Mouse (Mus musculus): ENCODE data around the gene Gm49345. TPM values are rescaled to one million over a fixed set of nuclear protein-coding genes. Genes with fewer than 3 reads are reported as not detected.
A peak's percentile ranks its signal among the peaks of the same experiment; 100 is the strongest.
"Not testable (repeated sequence)": the region's sequence is repeated elsewhere in the genome, so short reads cannot be mapped to it uniquely, and the experiment has no call there.

Gm49345 gene
- polyA plus RNA-seq (2014; fragmentation: Nextera tagmentation; extraction: Ambion mirVana): 0.20 TPM in 1 of 2 replicates, not detected in the other

DNA sequence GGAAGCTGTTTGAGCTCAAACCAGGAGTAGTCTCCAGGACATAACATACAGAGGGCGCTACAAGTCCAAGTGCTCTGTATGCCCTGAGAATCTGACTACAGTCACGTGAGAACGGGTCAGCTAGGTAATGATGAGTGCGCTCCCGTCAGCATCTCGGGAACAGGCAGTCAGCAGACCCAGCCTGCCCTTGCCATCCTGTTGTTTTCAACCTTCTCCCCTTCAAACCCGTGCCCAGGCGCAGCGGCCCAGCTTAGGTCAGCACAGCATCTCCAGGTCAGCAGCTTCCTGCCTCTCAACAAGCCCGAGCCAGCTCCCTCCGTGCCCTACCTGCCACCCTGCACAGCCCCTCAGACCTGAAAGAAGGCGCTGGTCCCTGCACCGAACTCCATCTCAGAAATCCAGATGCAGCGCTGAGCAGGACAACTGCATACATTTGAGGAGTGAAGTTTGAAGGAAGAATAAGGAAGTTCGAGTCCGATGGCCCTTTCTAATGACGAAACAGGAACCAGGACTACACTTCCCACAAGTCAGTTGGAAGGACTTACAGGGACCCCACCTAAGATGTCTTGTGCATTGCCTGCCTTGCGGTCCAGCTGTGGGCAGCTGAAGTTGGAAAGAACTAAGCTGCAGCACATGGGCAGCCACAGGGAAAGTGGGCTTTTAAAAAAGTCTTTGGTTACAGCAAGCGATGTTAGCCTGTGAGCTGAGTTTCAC lies at the start of gene Gm49345, which contains the start of gene Zfp729a:
Gm49345 (minus strand) TSS at position 476 of the 714 bp plus-strand sequence.
Zfp729a (minus strand) TSS at position 498 of the 714 bp plus-strand sequence.
- no peaks in the 10 kb centered on the region for H3K27me3 ChIP-seq (ENCODE audit: control insufficient read depth, insufficient read depth, low read length)
- peak within 1 kb of the TSS; percentile 79 for H3K9ac ChIP-seq (ENCODE audit: low read length)
- WGBS: under 1% methylated on average over 19 of the region's 19 CpGs
- peak within 1 kb of the TSS; percentile 60 to 63; a peak in 3 of 4 replicates for H3K27ac ChIP-seq (replicated peaks in 1 of 2; ENCODE audit: control insufficient read depth in 1 of 2, insufficient read depth in 1 of 2, low read depth in 2 of 2, low read length in 2 of 2)
- no peaks in the 10 kb centered on the region for H3K9me3 ChIP-seq (ENCODE audit: control insufficient read depth, low read length)
- H3K4me2 ChIP-seq (ENCODE audit: low read length): peak within 1 kb of the TSS; percentile 67
- no peaks in the 10 kb centered on the region for H3K4me1 ChIP-seq (ENCODE audit: control insufficient read depth in 2 of 2, insufficient read depth in 2 of 2, low read length in 2 of 2)
- H3K36me3 ChIP-seq (ENCODE audit: control insufficient read depth, insufficient read depth, low read length): no peaks in the 10 kb centered on the region
- peak; percentile 94 for ATAC-seq (ENCODE audit: insufficient number of reproducible peaks, insufficient read depth, low FRiP score, low read depth)
- peak within 1 kb of the TSS; percentile 74 to 79 for H3K4me3 ChIP-seq (ENCODE audit: control insufficient read depth in 1 of 2, insufficient read depth in 1 of 2, low read depth in 1 of 2, low read length in 2 of 2)

DNA sequence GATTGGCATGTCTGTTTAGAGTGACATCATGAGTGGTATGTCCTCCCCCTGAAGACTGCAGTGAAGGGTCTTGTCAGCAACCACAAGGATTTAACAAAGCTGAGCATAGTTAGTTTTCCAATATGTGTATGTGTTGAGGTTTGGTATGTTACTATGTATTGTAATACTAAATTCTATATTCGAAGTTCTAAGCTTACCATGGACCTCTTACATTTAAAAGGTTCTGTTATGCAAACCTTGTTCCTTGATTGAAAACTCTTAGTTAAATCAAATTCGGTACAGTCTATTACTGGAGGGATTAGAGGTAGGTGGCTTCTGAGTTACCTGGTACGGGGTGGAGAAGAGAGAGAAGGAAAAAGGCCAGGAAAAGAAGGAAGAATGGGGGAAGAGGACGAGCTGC lies 49.4 kb upstream of the Gm49345 start, which contains the start of gene Zfp738:
Zfp738 (minus strand) TSS at position 101 of the 400 bp plus-strand sequence.
- 72% methylated on average over 4 of the region's 4 CpGs for WGBS

DNA sequence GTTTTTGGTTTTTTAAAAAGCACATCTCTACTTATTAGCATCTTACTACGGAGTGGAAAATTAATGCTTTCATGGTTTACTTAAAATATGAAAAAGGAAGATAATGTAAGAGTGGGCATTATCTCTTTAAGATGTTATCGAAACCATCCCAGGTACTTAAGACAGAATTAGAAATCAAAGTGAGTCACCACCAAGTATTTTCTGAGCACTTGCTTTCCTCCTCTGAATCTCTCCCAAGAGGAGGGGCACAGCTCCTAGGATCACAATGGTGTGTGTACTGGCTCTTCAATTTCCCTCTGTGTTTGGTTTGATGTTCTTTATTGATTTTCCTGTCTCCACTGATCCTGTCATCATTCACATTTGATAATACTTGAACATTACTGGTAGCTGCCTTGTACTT lies 46.3 kb upstream of the Gm49345 start:
- H3K4me3 ChIP-seq (ENCODE audit: control insufficient read depth in 1 of 2, insufficient read depth in 1 of 2, low read depth in 1 of 2, low read length in 2 of 2): peak overlapping the region in 1 of 2 experiments; percentile 75; a peak in 2 of 4 replicates
- ATAC-seq (ENCODE audit: insufficient number of reproducible peaks, insufficient read depth, low FRiP score, low read depth); H3K27me3 ChIP-seq (ENCODE audit: control insufficient read depth, insufficient read depth, low read length); H3K9me3 ChIP-seq (ENCODE audit: control insufficient read depth, low read length); H3K36me3 ChIP-seq (ENCODE audit: control insufficient read depth, insufficient read depth, low read length); H3K4me1 ChIP-seq (ENCODE audit: control insufficient read depth in 2 of 2, insufficient read depth in 2 of 2, low read length in 2 of 2); H3K27ac ChIP-seq (replicated peaks in 1 of 2; ENCODE audit: control insufficient read depth in 1 of 2, insufficient read depth in 1 of 2, low read depth in 2 of 2, low read length in 2 of 2): not testable (repeated sequence)
- H3K4me2 ChIP-seq (ENCODE audit: low read length): peak overlapping the region; percentile 71
- 67% methylated on average over 2 of the region's 2 CpGs for WGBS
- peak overlapping the region; percentile 83 for H3K9ac ChIP-seq (ENCODE audit: low read length)

More for the DNA sequence above, 49.4 kb upstream of the Gm49345 start, which contains the start of gene Zfp738:
- H3K9ac ChIP-seq (ENCODE audit: low read length): no peak within 1 kb of the TSS
- no peak within 1 kb of the TSS for H3K4me2 ChIP-seq (ENCODE audit: low read length)
- H3K27ac ChIP-seq (replicated peaks in 1 of 2; ENCODE audit: control insufficient read depth in 1 of 2, insufficient read depth in 1 of 2, low read depth in 2 of 2, low read length in 2 of 2): no peak within 1 kb of the TSS
- H3K27me3 ChIP-seq (ENCODE audit: control insufficient read depth, insufficient read depth, low read length): no peaks in the 10 kb centered on the region
- no peak for ATAC-seq (ENCODE audit: insufficient number of reproducible peaks, insufficient read depth, low FRiP score, low read depth)
- H3K4me1 ChIP-seq (ENCODE audit: control insufficient read depth in 2 of 2, insufficient read depth in 2 of 2, low read length in 2 of 2): peaks cover 0 to 5% of the 10 kb centered on the region in 2 experiments; a peak in 1 of 4 replicates
- no peaks in the 10 kb centered on the region for H3K36me3 ChIP-seq (ENCODE audit: control insufficient read depth, insufficient read depth, low read length)
- no peak within 1 kb of the TSS for H3K4me3 ChIP-seq (ENCODE audit: control insufficient read depth in 1 of 2, insufficient read depth in 1 of 2, low read depth in 1 of 2, low read length in 2 of 2)
- no peaks in the 10 kb centered on the region for H3K9me3 ChIP-seq (ENCODE audit: control insufficient read depth, low read length)

DNA sequence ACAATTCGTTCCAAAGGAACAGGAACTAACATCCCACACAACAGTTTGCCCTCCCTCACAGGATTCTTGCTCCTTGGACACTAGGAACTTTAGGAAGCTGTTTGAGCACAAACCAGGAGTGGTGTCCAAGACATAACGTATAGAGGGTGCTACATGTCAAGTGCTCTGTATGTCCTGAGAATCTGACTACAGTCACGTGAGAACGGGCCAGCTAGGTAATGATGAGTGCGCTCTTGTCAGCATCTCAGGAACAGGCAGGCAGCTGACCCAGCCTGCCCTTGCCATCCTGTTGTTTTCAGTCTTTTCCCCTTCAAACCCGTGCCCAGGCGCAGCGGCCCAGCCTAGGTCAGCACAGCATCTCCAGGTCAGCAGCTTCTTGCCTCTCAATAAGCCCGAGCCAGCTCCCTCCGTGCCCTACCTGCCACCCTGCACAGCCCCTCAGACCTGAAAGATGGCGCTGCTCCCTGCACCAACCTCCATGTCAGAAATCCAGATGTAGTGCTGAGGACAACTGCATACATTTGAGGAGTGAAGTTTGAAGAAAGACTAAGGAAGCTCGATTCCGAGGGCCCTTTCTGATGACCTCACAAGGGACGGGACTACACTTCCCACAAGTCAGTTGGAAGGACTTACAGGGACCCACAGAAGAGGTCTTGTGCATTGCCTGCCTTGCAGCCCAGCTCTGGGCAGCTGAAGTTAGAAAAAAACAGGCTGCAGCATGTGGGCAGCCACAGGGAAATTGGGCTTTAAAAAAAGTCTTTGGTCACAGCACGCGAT lies 45.6 kb upstream of the Gm49345 start:
- not testable (repeated sequence) for H3K9me3 ChIP-seq (ENCODE audit: control insufficient read depth, low read length); H3K27ac ChIP-seq (replicated peaks in 1 of 2; ENCODE audit: control insufficient read depth in 1 of 2, insufficient read depth in 1 of 2, low read depth in 2 of 2, low read length in 2 of 2); H3K27me3 ChIP-seq (ENCODE audit: control insufficient read depth, insufficient read depth, low read length); H3K4me1 ChIP-seq (ENCODE audit: control insufficient read depth in 2 of 2, insufficient read depth in 2 of 2, low read length in 2 of 2); H3K36me3 ChIP-seq (ENCODE audit: control insufficient read depth, insufficient read depth, low read length)
- Histone ChIP-seq H3K4me3 (ENCODE audit: control insufficient read depth in 1 of 2, insufficient read depth in 1 of 2, low read depth in 1 of 2, low read length in 2 of 2) (peak overlapping the region; percentile 70 to 75), H3K9ac (ENCODE audit: low read length) (peak overlapping the region; percentile 83), H3K4me2 (ENCODE audit: low read length) (peak overlapping the region; percentile 71)
- ATAC-seq (ENCODE audit: insufficient number of reproducible peaks, insufficient read depth, low FRiP score, low read depth): peak; percentile 100
- WGBS: 22% methylated on average over 16 of the region's 16 CpGs

DNA sequence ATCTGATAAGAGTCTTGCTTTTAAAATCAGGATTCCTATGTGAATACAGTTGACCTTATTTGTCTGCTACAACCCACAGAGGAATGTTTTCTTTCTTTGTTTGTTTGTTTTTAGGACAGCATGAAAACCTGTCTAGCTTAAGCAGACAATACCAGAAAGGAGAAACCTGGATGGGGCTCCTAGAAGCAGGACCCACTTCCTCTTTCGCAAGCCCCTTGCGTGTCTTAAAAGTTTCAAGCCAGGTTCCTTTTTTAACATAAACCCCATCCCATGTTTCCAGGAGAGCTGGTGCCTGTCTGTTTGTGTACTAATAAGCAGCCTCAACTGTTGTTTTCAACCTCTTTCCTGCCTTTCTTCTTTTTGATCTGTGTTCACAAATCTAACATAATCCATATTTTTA lies 37.3 kb upstream of the Gm49345 start:
- H3K4me1 ChIP-seq (ENCODE audit: control insufficient read depth in 2 of 2, insufficient read depth in 2 of 2, low read length in 2 of 2): no peaks in the 10 kb centered on the region
- no peak for ATAC-seq (ENCODE audit: insufficient number of reproducible peaks, insufficient read depth, low FRiP score, low read depth)
- H3K4me2 ChIP-seq (ENCODE audit: low read length): no peak overlapping the region
- H3K9me3 ChIP-seq (ENCODE audit: control insufficient read depth, low read length): no peaks in the 10 kb centered on the region
- no peaks in the 10 kb centered on the region for H3K27me3 ChIP-seq (ENCODE audit: control insufficient read depth, insufficient read depth, low read length)
- H3K27ac ChIP-seq (replicated peaks in 1 of 2; ENCODE audit: control insufficient read depth in 1 of 2, insufficient read depth in 1 of 2, low read depth in 2 of 2, low read length in 2 of 2): no peak overlapping the region
- H3K36me3 ChIP-seq (ENCODE audit: control insufficient read depth, insufficient read depth, low read length): peaks cover 7% of the 10 kb centered on the region
- H3K9ac ChIP-seq (ENCODE audit: low read length): no peak overlapping the region
- H3K4me3 ChIP-seq (ENCODE audit: control insufficient read depth in 1 of 2, insufficient read depth in 1 of 2, low read depth in 1 of 2, low read length in 2 of 2): no peak overlapping the region
- 96% methylated on average over 2 of the region's 2 CpGs for WGBS

DNA sequence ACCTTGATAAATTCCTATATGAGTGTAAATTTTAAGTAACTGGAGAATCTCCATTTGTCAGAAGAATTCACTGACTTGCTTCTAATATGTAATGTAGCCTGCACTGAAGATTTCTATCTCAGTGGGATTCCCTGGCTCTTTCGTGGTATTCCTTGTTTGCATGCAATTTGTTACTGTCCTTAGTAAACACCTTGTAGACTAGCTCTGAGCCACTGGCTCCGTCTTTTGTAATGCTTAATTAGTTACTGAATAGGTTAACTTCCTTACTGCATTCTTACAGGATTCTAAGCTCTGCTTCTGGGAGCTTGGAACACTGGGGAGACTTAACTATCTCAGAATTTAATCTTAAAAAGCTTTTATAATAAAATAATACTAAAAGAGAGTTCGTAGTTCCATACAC lies 14.9 kb upstream of the Gm49345 start:
- no peak overlapping the region for H3K4me2 ChIP-seq (ENCODE audit: low read length)
- H3K27me3 ChIP-seq (ENCODE audit: control insufficient read depth, insufficient read depth, low read length): no peaks in the 10 kb centered on the region
- H3K27ac ChIP-seq (replicated peaks in 1 of 2; ENCODE audit: control insufficient read depth in 1 of 2, insufficient read depth in 1 of 2, low read depth in 2 of 2, low read length in 2 of 2): no peak overlapping the region
- H3K9me3 ChIP-seq (ENCODE audit: control insufficient read depth, low read length): no peaks in the 10 kb centered on the region
- no peaks in the 10 kb centered on the region for H3K4me1 ChIP-seq (ENCODE audit: control insufficient read depth in 2 of 2, insufficient read depth in 2 of 2, low read length in 2 of 2)
- no peak overlapping the region for H3K9ac ChIP-seq (ENCODE audit: low read length)
- no peak for ATAC-seq (ENCODE audit: insufficient number of reproducible peaks, insufficient read depth, low FRiP score, low read depth)
- WGBS: 58% methylated on average over 3 of the region's 3 CpGs
- no peak overlapping the region for H3K4me3 ChIP-seq (ENCODE audit: control insufficient read depth in 1 of 2, insufficient read depth in 1 of 2, low read depth in 1 of 2, low read length in 2 of 2)
- H3K36me3 ChIP-seq (ENCODE audit: control insufficient read depth, insufficient read depth, low read length): no peaks in the 10 kb centered on the region

DNA sequence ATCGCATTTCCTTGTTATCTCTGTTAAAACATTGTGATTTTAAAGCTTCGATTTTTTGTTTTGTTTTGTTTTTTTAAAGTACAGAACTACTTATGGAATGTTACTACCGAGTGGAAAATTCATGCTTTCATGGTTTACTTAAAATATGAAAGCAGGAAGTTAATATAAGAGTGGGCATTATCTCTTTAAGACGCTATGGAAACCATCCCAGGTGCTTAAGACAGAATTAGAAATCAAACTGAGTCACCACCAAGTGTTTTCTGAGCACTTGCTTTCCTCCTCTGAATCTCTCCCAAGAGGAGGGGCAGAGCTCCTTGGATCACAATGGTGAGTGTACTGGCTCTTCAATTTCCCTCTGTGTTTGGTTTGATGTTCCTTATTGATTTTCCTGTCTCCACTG lies 27.5 kb downstream of the Gm49345 start:
- no peak overlapping the region for H3K27ac ChIP-seq (replicated peaks in 1 of 2; ENCODE audit: control insufficient read depth in 1 of 2, insufficient read depth in 1 of 2, low read depth in 2 of 2, low read length in 2 of 2)
- 81% methylated on average over 4 of the region's 4 CpGs for WGBS
- H3K9me3 ChIP-seq (ENCODE audit: control insufficient read depth, low read length): peaks cover 5% of the 10 kb centered on the region; the same call in 1 of the 2 replicates
- no peaks in the 10 kb centered on the region for H3K27me3 ChIP-seq (ENCODE audit: control insufficient read depth, insufficient read depth, low read length)
- H3K9ac ChIP-seq (ENCODE audit: low read length): no peak overlapping the region
- H3K36me3 ChIP-seq (ENCODE audit: control insufficient read depth, insufficient read depth, low read length): no peaks in the 10 kb centered on the region
- peaks cover 2 to 5% of the 10 kb centered on the region in 2 experiments; a peak in 2 of 4 replicates for H3K4me1 ChIP-seq (ENCODE audit: control insufficient read depth in 2 of 2, insufficient read depth in 2 of 2, low read length in 2 of 2)
- peak overlapping the region; percentile 68 for H3K4me2 ChIP-seq (ENCODE audit: low read length)
- H3K4me3 ChIP-seq (ENCODE audit: control insufficient read depth in 1 of 2, insufficient read depth in 1 of 2, low read depth in 1 of 2, low read length in 2 of 2): no peak overlapping the region
- no peak for ATAC-seq (ENCODE audit: insufficient number of reproducible peaks, insufficient read depth, low FRiP score, low read depth)

Measured in heart, embryonic 14.5 days (tissue).